Mouse (Mus musculus): Measurements from ENCODE around the gene 2210016F16Rik.
"Not testable (repeated sequence)": the region's sequence is repeated elsewhere in the genome, so short reads cannot be mapped to it uniquely, and the experiment has no call there.

Gene 2210016F16Rik

GRCm38 (mm10) chr13:58372278-58373152 lies 12.5 kb downstream of the 2210016F16Rik start:
- no peak for DNase-seq

DNA sequence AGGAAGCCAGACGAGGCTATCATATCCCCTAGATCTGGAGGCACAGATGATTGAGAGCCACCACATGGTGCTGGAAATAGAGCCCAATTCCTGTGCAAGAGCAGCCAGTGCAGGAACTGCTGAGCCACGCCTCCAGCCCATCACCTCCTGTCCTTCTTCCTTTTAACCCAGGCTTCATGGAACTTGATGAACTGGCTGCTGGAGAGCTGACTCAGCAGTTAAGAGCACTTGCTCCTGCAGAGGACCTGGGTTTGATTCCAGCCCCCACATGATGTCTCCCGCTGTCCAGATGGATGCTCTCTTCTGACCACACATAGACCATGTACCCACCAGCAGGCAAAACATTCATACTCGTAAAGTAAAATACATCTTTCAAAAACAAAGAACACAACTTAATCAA lies 16.2 kb downstream of the 2210016F16Rik start:
- no peak for DNase-seq

GRCm38 (mm10) chr13:58367641-58368040 lies 17.4 kb downstream of the 2210016F16Rik start:
- DNase-seq: no peak

GRCm38 (mm10) chr13:58366373-58366772 lies 18.7 kb downstream of the 2210016F16Rik start:
- no peak for DNase-seq

DNA sequence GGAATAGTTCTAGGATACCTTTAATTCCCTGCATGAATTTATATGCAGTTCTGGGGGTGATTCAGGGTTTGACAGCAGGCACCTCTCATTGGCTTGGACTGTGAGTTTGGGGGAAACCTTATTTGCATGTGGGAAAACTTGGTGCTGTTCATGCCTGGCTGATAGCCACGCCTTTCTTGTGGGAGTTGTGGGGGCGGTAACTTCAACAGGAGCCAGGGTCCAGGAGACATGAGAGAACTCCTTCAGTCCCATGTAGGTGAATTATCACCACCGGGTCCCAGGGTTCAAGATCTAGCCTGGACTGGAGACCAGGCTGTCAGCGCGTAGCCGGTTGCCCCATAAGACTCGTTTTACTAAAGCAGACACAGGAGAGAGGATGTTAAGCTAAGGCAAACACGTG lies 19.8 kb downstream of the 2210016F16Rik start:
- DNase-seq: not testable (repeated sequence)

- DNase-seq: peak; percentile 19
Measured at GRCm38 (mm10) chr13:58364353-58365175, 20.5 kb downstream of the 2210016F16Rik start.

DNA sequence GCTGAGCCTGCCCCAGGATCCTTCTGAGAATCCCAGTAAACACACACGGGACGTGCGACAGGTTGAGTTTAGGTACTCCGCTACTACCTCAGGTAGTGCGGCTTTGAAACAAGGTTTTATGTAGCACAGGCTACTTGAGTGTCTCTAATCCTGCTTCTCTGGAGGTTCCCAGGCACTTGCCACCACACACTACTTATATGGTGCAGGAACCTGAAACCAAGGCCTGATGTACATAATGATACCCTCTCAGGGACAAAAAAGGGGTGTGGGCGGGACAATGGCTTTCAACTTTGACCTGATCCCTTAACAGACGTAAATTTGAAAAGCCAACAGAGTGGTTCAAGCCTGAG lies 25.7 kb downstream of the 2210016F16Rik start:
- no peak for DNase-seq

GRCm38 (mm10) chr13:58358629-58359303 lies 26.3 kb downstream of the 2210016F16Rik start, which contains the start of gene Kif27:
Gene Kif27, minus strand, starts transcription at chr13:58359122.
- DNase-seq: peak; percentile 91

GRCm38 (mm10) chr13:58352996-58353395 lies 32.0 kb downstream of the 2210016F16Rik start:
- DNase-seq: no peak

DNA sequence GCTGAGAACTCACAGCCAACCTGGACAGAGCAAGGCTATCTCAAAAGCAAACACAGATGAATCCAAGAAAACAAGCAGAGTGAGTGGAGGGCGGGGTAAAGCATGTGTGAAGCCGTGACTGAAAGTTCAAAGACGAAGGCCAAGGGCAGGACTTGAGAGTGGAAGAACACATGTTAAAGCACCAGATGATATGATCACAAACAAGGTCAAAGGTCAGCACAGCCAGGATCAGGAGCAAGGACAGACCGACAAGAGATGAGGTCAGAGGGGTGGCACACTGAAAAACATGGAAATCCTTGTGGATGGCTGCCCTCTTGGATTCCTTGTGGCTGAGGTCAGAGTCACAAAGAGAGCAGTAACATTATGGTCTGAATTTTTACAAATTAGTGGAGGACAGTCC lies 34.4 kb downstream of the 2210016F16Rik start:
- no peak for DNase-seq

DNA sequence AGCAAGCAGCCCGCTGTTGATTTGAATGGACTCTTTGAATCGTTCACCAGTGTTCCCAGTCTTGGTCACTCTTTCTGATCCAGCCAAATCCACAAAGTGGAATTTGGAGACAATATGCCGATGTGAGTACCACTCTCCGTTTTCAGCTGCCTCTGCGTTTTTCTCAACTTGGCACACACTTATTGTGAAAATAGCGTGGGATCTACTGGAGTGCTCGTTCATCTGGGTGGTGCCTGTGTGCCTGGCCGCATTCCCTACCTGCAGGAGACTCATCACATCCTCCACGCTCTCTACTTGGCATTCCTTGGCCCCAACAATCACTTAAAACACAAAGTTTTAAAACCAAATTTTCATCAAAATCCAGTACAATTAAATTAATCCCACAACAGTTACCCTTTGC lies 40.5 kb downstream of the 2210016F16Rik start:
- no peak for DNase-seq

GRCm38 (mm10) chr13:58337456-58337855 lies 47.6 kb downstream of the 2210016F16Rik start:
- DNase-seq: peak; percentile 54

GRCm38 (mm10) chr13:58334116-58334515 lies 50.9 kb downstream of the 2210016F16Rik start:
- DNase-seq: no peak
